Mouse (Mus musculus) erythroblast, embryonic 14.5 days (primary cell): ENCODE measurements at regions not wholly inside any gene's neighbourhood (a gene's known extent, or its start where the extent isn't known, plus 50 kb on each side); places are given as distances from the start of the nearest gene placed in this dataset.

Source experiments
- GATA1 ChIP-seq: IDR thresholded peaks from 2 replicates; pipeline ENCODE4 v1.6.1; 2012; ENCODE audit warnings: low read length, inconsistent platforms, mixed read lengths
- TAL1 ChIP-seq: IDR thresholded peaks from 3 replicates; pipeline ENCODE4 v1.6.1; 2012; ENCODE audit warnings: low read length, inconsistent platforms, mixed read lengths

- TF ChIP-seq GATA1 (no peak), TAL1 (no peak)
These were observed 124.5 kb downstream of the Zfp281 start for GRCm38 (mm10) chr1:136749188-136749587.
